Comparison of ENCODE assay signal across 24 mouse cellular contexts in genomic region chr9:114988029-114988428, GRCm38 (mm10). TPM values are rescaled to one million over a fixed set of nuclear protein-coding genes. Genes with fewer than 3 reads are reported as not detected.
"Had no signal": no experiment of that assay in that cellular context is flagged by ENCODE, and none has a peak within 500 bp of the region (broad histone marks: within the 10 kb centered on the region; RNA-seq: fewer than 3 reads in every experiment).

No protein-coding gene starts in this region.

- ATAC-seq: inflammation-experienced regulatory T-cells, adult 6 months; intestine, embryonic 15.5 days; intestine, postnatal 0 days; liver, embryonic 12.5 days had no signal

- H3K4me2 ChIP-seq: heart, embryonic 12.5 days; hindbrain, embryonic 12.5 days; hindbrain, embryonic 14.5 days; intestine, embryonic 15.5 days; kidney, embryonic 15.5 days; limb, embryonic 13.5 days; limb, embryonic 15.5 days; liver, embryonic 12.5 days had no signal

- H3K9me3 ChIP-seq: heart, embryonic 10.5 days; intestine, embryonic 15.5 days; kidney, embryonic 15.5 days; limb, embryonic 15.5 days had no signal

- H3K27me3 ChIP-seq: heart, embryonic 12.5 days; hindbrain, embryonic 12.5 days; intestine, embryonic 15.5 days; kidney, embryonic 15.5 days; limb, embryonic 13.5 days; limb, embryonic 15.5 days; liver, embryonic 12.5 days had no signal

- H3K36me3 ChIP-seq: hindbrain, embryonic 10.5 days; hindbrain, embryonic 12.5 days; intestine, embryonic 15.5 days; kidney, embryonic 15.5 days; limb, embryonic 13.5 days; limb, embryonic 15.5 days; liver, embryonic 12.5 days had no signal

- DNase-seq: gastrocnemius, adult 2 months; gastrocnemius, postnatal 25 days; heart, adult 18-20 months; heart, postnatal 10 days; heart, postnatal 4 days; kidney, adult 18-20 months; kidney, adult 8-10 months; kidney, postnatal 14 days; kidney, postnatal 36 days; layer of hippocampus, adult 9-11 months; layer of hippocampus, postnatal 36 days had no signal

- H3K27ac ChIP-seq: gastrocnemius, adult 2 months; heart, embryonic 10.5 days; hindbrain, embryonic 12.5 days; hindbrain, embryonic 14.5 days; intestine, embryonic 15.5 days; kidney, embryonic 15.5 days; kidney, postnatal 0 days; limb, embryonic 15.5 days; liver, embryonic 12.5 days had no signal

- H3K9ac ChIP-seq: heart, embryonic 12.5 days; hindbrain, embryonic 12.5 days; intestine, embryonic 15.5 days; kidney, embryonic 15.5 days; limb, embryonic 13.5 days; limb, embryonic 15.5 days; liver, embryonic 12.5 days had no signal

- H3K4me3 ChIP-seq: gastrocnemius, adult 2 months; heart, embryonic 10.5 days; heart, embryonic 12.5 days; hindbrain, embryonic 10.5 days; hindbrain, embryonic 12.5 days; intestine, embryonic 15.5 days; kidney, embryonic 15.5 days; limb, embryonic 13.5 days; limb, embryonic 15.5 days; liver, embryonic 12.5 days had no signal

- H3K4me1 ChIP-seq: intestine, embryonic 15.5 days; liver, embryonic 12.5 days had no signal

RNA-seq across cellular contexts. Expression of gene Osbpl10, which starts 9.7 kb away (rescaled TPM):
- polyA plus RNA-seq: inflammation-experienced regulatory T-cells, adult 6 months had no signal
